15 mouse cellular contexts compared by ENCODE assay signal in genomic region chr10:42973537-42973936, GRCm38 (mm10).
DNase-seq lines count a peak whose midpoint lies in the region; ATAC-seq and TF ChIP-seq lines count a peak whose summit lies in the region.
"Had no signal": no experiment of that assay in that cellular context is flagged by ENCODE, and none has a peak within 500 bp of the region (broad histone marks: within the 10 kb centered on the region; RNA-seq: fewer than 3 reads in every experiment).

No protein-coding gene starts in this region.

- H3K9ac ChIP-seq in forebrain, embryonic 16.5 days (replicated peaks; ENCODE audit: low read depth, low read length): no peak overlapping the region
- H3K9ac ChIP-seq in forebrain, embryonic 12.5 days: no peak overlapping the region
- no peak overlapping the region for H3K9ac ChIP-seq in kidney, embryonic 16.5 days (replicated peaks; ENCODE audit: low read length)
- no peak overlapping the region for H3K9ac ChIP-seq in kidney, embryonic 14.5 days (ENCODE audit: low read depth, low read length)
- H3K9ac ChIP-seq: embryonic facial prominence, embryonic 15.5 days; hindbrain, embryonic 13.5 days had no signal

- peak overlapping the region; percentile 42; the same call in 1 of the 2 replicates for H3K27ac ChIP-seq in forebrain, embryonic 16.5 days (ENCODE audit: low read length)
- no peak overlapping the region for H3K27ac ChIP-seq in forebrain, embryonic 12.5 days
- no peak overlapping the region for H3K27ac ChIP-seq in kidney, embryonic 16.5 days (ENCODE audit: low read length)
- no peak overlapping the region for H3K27ac ChIP-seq in kidney, embryonic 14.5 days (ENCODE audit: low read depth, low read length)
- H3K27ac ChIP-seq in cortical plate, adult 2 months (ENCODE audit: insufficient read depth, low read length): peak overlapping the region; percentile 29; the same call in 1 of the 2 replicates
- H3K27ac ChIP-seq: embryonic facial prominence, embryonic 15.5 days; heart, embryonic 10.5 days; hindbrain, embryonic 13.5 days; hindbrain, postnatal 0 days had no signal

- TF ChIP-seq CTCF in cortical plate, adult 2 months (IDR thresholded peaks at IDR 0.05; ENCODE audit: extremely low read depth, insufficient read depth, low read length): no peak

- H3K36me3 ChIP-seq in forebrain, embryonic 16.5 days (ENCODE audit: control insufficient read depth, insufficient read depth): no peaks in the 10 kb centered on the region
- H3K36me3 ChIP-seq in forebrain, embryonic 12.5 days (replicated peaks): no peaks in the 10 kb centered on the region
- H3K36me3 ChIP-seq in kidney, embryonic 16.5 days (ENCODE audit: insufficient read depth, low read length): no peaks in the 10 kb centered on the region
- H3K36me3 ChIP-seq in kidney, embryonic 14.5 days (ENCODE audit: control insufficient read depth, insufficient read depth, low read length): no peaks in the 10 kb centered on the region
- H3K36me3 ChIP-seq: embryonic facial prominence, embryonic 15.5 days; heart, embryonic 10.5 days; hindbrain, embryonic 13.5 days had no signal

- H3K9me3 ChIP-seq in forebrain, embryonic 16.5 days (ENCODE audit: control insufficient read depth, low read length): no peaks in the 10 kb centered on the region
- H3K9me3 ChIP-seq in forebrain, embryonic 12.5 days: no peaks in the 10 kb centered on the region
- no peaks in the 10 kb centered on the region for H3K9me3 ChIP-seq in kidney, embryonic 16.5 days (ENCODE audit: low read length)
- no peaks in the 10 kb centered on the region for H3K9me3 ChIP-seq in kidney, embryonic 14.5 days (ENCODE audit: control insufficient read depth, low read length)
- H3K9me3 ChIP-seq: embryonic facial prominence, embryonic 15.5 days; heart, embryonic 10.5 days; hindbrain, embryonic 13.5 days had no signal

- H3K27me3 ChIP-seq in forebrain, embryonic 16.5 days (replicated peaks; ENCODE audit: control insufficient read depth, insufficient read depth, low read length): no peaks in the 10 kb centered on the region
- H3K27me3 ChIP-seq in forebrain, embryonic 12.5 days: peaks cover 14% of the 10 kb centered on the region
- H3K27me3 ChIP-seq in kidney, embryonic 16.5 days (ENCODE audit: insufficient read depth, low read length): no peaks in the 10 kb centered on the region
- H3K27me3 ChIP-seq in kidney, embryonic 14.5 days (ENCODE audit: control insufficient read depth, insufficient read depth, low read length): 0 out of 2 replicates have a peak, but pooled peaks cover 2% of the 10 kb centered on the region
- H3K27me3 ChIP-seq: CH12.LX, Patski had no signal

- no peak overlapping the region for H3K4me2 ChIP-seq in forebrain, embryonic 16.5 days (ENCODE audit: low read length)
- no peak overlapping the region for H3K4me2 ChIP-seq in forebrain, embryonic 12.5 days
- no peak overlapping the region for H3K4me2 ChIP-seq in kidney, embryonic 16.5 days (replicated peaks; ENCODE audit: low read depth, low read length)
- no peak overlapping the region for H3K4me2 ChIP-seq in kidney, embryonic 14.5 days (replicated peaks; ENCODE audit: low read depth, low read length)
- H3K4me2 ChIP-seq: hindbrain, embryonic 13.5 days had no signal

- WGBS in forebrain, embryonic 16.5 days: 54% methylated on average over 4 of the region's 4 CpGs
- WGBS in forebrain, embryonic 12.5 days: 71% methylated on average over 4 of the region's 4 CpGs
- 31% methylated on average over 4 of the region's 4 CpGs for WGBS in kidney, embryonic 16.5 days
- WGBS in kidney, embryonic 14.5 days: 24% methylated on average over 4 of the region's 4 CpGs

- no peak for ATAC-seq in forebrain, embryonic 16.5 days
- no peak for ATAC-seq in forebrain, embryonic 12.5 days (ENCODE audit: low FRiP score)
- peak; percentile 49; the same call in 1 of the 2 replicates for ATAC-seq in kidney, embryonic 16.5 days (ENCODE audit: low FRiP score, low TSS enrichment)
- ATAC-seq in kidney, embryonic 14.5 days (ENCODE audit: low FRiP score, low TSS enrichment): no peak
- ATAC-seq: activated CD4-positive, CD25-positive, alpha-beta regulatory T cell, adult 4 months; Patski had no signal

- H3K4me3 ChIP-seq in forebrain, embryonic 16.5 days (replicated peaks; ENCODE audit: low read length): no peak overlapping the region
- no peak overlapping the region for H3K4me3 ChIP-seq in forebrain, embryonic 12.5 days (replicated peaks)
- H3K4me3 ChIP-seq in kidney, embryonic 16.5 days (ENCODE audit: low read length): no peak overlapping the region
- H3K4me3 ChIP-seq in kidney, embryonic 14.5 days (ENCODE audit: low read length): no peak overlapping the region
- H3K4me3 ChIP-seq in cortical plate, adult 2 months (ENCODE audit: insufficient read depth, low read length): no peak overlapping the region
- H3K4me3 ChIP-seq: embryonic facial prominence, embryonic 15.5 days; erythroblast, embryonic 14.5 days; hindbrain, embryonic 13.5 days had no signal

- H3K4me1 ChIP-seq in forebrain, embryonic 16.5 days (replicated peaks; ENCODE audit: control insufficient read depth, insufficient read depth, low read length): peaks cover 9% of the 10 kb centered on the region; the same call in 1 of the 2 replicates
- peaks cover 16% of the 10 kb centered on the region for H3K4me1 ChIP-seq in forebrain, embryonic 12.5 days
- H3K4me1 ChIP-seq in kidney, embryonic 16.5 days (ENCODE audit: insufficient read depth, low read length): peaks cover 30% of the 10 kb centered on the region
- H3K4me1 ChIP-seq in kidney, embryonic 14.5 days (ENCODE audit: control insufficient read depth, insufficient read depth, low read length): 0 out of 2 replicates have a peak, but pooled peaks cover 16% of the 10 kb centered on the region
- peaks cover 2% of the 10 kb centered on the region; the same call in 1 of the 2 replicates for H3K4me1 ChIP-seq in cortical plate, adult 2 months (ENCODE audit: control insufficient read depth, insufficient read depth, low read length)

- TF ChIP-seq POLR2A in cortical plate, adult 2 months (IDR thresholded peaks at IDR 0.05; ENCODE audit: extremely low read depth, insufficient read depth, low read length): no peak

- DNase-seq in brain, adult 2 months (ENCODE audit: low read depth, low spot score): peak; percentile 48
- no peak for DNase-seq in right cerebral cortex, adult 2 months (ENCODE audit: low spot score in 2 of 2)

Comparison
In these comparisons a context has a peak if more than half of its experiments do, and no peak if none do; other contexts are left out.
1. H3K27ac ChIP-seq: peak in forebrain, embryonic 16.5 days (single experiment) and cortical plate, adult 2 months (single experiment); none in forebrain, embryonic 12.5 days (single experiment), kidney, embryonic 16.5 days (single experiment) and kidney, embryonic 14.5 days (single experiment).